Mouse (Mus musculus): ENCODE data around the gene Chn2. TPM values are rescaled to one million over a fixed set of nuclear protein-coding genes. Genes with fewer than 3 reads are reported as not detected.

Chn2 gene
- total RNA-seq, 1 experiment from 2014 or later: 15.8 TPM

DNA sequence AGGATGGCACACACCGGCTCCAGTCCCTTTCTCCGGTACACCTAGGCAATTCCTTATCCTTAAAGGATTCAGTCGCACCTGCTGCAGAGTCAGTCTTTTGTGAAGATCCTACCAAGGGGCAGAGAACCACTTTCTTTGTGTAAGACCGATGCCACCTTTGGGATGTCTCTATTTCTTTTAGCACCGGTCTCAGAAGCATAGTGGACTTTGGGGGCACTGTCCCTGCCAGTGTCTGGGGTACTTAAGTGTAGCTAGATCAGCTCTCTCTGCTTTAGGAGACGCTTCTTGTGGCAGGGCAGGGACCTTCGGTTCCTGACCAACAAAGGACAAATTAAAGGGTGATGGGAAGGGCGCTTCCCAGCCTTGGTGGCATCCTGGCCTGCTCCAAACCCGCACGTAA is 488 bp upstream of the Chn2 start:
- ATAC-seq (replicated peaks in 1 of 2; ENCODE audit: insufficient read depth in 1 of 2, low FRiP score in 2 of 2, low TSS enrichment in 1 of 2, low read depth in 1 of 2, poor library complexity in 2 of 2, severe bottlenecking in 2 of 2): no peak

DNA sequence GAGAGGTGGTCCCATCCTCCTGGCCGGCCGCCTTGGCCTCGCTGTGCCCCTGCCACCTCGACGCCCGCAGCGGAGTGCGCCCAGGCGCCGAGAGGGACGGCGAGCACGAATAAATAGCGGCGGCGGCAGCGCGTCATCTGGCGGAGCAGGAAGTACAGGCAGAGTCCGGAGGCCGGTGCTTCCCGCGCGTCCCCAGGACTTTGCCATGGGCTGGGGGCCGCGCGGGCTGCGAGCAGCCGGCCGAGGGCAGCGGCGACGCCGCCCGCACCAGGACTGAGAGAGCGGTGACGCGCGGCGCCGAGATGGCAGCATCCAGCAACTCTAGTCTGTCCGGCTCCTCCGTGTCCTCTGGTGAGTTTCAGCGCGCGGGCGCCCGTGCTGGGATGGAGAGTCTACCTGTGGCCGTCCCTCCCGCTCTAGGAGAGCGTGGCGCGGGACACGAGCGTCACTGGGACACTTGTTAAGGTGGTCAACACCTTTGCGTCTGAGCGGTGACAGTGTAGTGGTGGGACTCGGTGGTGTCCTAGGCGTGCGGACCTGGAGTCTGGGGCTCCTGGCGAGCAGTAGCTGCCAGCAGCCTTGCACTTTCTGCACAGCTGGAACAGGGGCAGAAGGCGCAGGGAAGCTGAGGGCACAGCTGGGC is 572 bp downstream of the Chn2 start:
- peak; percentile 63 to 70 for ATAC-seq (replicated peaks in 1 of 2; ENCODE audit: insufficient read depth in 1 of 2, low FRiP score in 2 of 2, low TSS enrichment in 1 of 2, low read depth in 1 of 2, poor library complexity in 2 of 2, severe bottlenecking in 2 of 2)

DNA sequence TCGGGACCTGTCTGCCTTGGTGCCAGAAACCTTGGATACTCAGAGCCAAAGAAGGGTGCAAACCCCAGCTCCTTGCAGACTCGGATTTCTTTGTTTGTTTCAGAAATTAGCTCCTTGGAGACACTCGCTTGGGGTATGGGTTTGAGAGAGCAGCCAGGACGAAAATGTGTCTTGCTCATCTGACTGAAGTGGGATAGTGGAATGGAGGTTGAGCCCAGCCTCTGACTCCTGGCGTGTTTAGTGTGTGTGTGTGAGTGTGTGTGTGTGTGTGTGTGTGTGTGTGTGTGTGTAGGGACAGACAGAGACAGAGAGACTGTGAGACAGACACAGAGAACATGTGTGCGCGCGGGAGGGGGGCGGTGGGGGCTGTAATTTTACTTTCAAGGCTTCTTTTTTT is 1.1 kb downstream of the Chn2 start:
- 0 out of 4 replicates have a peak, but pooled peaks of 1 of the 2 experiments have one; percentile 6 for ATAC-seq (replicated peaks in 1 of 2; ENCODE audit: insufficient read depth in 1 of 2, low FRiP score in 2 of 2, low TSS enrichment in 1 of 2, low read depth in 1 of 2, poor library complexity in 2 of 2, severe bottlenecking in 2 of 2)

DNA sequence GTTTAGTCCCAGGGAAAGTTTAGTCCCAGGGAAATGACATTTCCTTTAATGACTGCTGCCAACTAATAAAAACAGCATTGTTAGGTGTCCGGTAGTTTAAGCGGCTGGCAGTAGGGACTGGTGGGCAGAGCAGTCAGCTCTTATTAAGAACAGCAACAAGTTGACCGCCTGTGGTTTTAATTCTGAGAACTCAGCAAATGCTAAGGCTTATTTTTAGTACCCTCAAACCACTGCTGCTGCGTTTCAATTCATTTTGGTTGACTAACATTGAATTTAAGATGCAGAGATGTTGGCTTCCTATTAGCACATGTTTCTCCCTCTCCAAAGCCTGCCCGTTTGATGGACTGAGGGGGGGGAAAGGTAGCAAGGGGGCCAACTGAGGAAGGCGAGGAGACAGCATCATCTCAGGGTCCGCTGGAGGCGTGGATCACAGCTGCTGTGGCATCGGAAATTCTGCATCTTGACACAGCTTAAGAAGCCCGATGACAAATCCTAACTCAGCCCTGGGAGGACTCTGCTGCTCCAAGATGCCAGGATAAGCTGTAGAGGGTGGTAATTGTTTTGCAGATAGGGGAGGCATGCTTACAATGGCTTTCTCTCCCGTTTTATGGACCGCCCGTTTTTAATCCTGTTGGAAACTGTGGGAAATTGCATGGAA is 2.2 kb downstream of the Chn2 start:
- no peak for ATAC-seq (replicated peaks in 1 of 2; ENCODE audit: insufficient read depth in 1 of 2, low FRiP score in 2 of 2, low TSS enrichment in 1 of 2, low read depth in 1 of 2, poor library complexity in 2 of 2, severe bottlenecking in 2 of 2)

DNA sequence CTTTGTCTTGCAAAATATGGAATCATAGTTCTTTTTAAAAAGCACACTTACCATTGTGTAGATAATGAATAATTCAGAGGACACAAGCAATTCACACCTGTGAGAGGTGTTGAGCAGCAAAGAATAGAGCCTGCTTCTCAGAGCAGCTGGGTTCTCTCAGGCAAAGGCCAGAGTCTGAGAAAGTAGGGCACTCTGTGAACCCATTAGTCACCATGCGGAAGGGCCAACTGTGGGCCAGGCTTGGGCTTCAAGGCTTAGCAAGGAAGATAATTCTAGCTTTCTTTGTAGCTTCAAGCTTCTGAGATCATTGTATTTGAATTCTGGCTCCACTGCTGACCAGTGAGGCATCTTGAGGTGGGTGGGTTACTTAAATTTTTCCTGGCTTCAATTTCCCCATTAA is 2.8 kb downstream of the Chn2 start:
- ATAC-seq (replicated peaks in 1 of 2; ENCODE audit: insufficient read depth in 1 of 2, low FRiP score in 2 of 2, low TSS enrichment in 1 of 2, low read depth in 1 of 2, poor library complexity in 2 of 2, severe bottlenecking in 2 of 2): no peak

DNA sequence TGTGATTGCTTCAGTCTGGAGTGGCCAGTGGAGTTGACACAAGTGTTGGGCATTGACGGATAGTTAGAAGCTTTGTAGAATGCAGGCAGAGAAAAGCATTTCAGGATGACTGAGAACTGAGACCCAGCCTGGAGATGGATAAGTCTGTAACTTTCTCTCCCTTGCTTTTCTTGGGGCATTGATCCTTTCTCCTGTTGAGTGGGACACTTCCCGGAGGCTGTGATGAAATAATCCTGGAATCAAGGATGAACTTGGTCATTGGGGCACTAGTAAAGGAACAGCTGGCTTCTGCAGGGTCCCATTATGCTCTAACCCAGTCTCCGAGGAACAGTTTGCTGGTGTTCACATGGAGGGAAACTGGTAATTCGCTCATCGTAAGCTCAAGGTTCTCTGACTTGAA is 4.2 kb downstream of the Chn2 start:
- no peak for ATAC-seq (replicated peaks in 1 of 2; ENCODE audit: insufficient read depth in 1 of 2, low FRiP score in 2 of 2, low TSS enrichment in 1 of 2, low read depth in 1 of 2, poor library complexity in 2 of 2, severe bottlenecking in 2 of 2)

DNA sequence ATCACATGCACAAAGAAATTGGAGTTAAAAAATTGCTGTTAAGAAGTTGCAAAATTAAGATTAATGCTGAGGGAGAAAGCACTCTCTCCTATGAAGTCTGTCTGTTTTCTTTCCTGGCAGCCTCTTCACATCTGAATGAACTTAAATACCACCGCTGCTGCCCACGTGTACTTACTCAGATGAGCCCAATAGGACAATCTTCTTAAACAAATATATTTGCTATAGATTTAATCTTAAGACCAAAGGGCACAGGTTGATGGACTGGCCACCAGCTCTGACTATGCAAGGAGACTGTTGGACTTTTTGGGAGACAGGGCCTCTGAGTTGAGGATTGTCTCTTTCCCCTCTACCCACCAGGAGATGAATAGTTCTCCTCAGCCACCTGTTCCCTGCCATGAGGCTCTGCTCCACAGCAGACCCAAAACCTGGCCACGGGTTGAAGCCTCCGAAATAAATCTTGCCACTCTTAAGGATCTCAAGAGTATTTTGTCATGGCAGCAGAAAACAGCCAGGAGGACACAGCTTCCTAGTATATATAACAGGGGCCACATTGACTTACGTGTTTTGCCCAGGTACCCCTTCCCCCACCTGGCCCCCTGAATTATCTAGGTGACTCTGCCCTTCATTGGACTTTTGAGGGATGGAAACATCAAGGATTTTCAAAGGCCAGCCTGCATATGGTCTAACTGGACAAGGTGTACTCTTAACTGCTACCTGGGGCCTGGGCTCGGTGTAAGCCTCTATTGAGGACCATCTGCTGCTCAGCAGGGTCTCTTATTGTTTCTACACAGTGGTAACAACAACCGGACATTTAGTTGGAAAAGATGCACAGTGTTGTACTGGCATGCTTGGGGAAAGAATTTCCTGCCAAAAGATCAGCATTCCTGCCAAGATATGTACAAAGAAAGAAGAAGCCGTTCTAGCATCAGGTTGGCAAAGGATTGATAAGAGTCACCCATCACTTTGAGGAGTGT is 6.7 kb downstream of the Chn2 start:
- ATAC-seq (replicated peaks in 1 of 2; ENCODE audit: insufficient read depth in 1 of 2, low FRiP score in 2 of 2, low TSS enrichment in 1 of 2, low read depth in 1 of 2, poor library complexity in 2 of 2, severe bottlenecking in 2 of 2): no peak

DNA sequence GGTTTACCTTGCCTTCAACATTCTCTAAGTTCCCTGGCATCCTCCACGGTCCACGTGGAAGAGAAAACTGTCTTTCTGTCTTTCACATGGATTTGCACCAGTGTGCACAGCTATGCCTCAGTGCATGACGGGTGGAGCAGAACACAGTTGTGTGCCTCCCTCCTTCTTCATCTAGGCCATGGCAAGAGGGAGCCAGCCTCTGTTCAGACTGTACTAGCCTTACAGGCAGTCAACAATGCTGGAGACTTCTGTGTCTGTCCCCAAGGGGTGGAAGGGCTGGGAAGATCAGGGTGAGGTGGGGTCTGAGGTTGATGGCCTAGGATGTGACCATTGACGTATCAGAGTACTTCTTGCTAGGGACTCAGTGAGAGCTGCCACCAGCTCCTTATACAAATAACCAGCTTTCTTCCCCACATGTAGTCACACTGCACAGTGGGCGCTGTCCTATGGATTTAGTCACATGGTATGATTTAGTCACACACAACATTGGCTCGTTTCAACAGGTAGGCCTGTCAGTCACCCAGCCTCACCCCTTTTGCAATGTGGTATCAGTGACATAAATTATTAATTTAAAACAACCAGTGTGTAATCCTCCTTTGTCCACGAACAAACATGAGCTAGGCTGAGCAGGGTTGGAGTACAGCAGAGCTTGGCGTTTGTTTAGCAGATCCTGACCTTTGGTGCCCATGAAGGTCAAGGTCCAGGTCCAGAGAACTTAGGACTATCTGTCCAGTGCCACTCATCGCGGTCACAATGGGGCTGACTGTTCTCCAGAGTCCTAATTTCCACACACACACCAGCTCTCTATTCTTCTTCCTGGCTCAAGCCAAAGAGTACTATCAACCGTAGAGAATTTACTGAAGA is 7.8 kb downstream of the Chn2 start:
- no peak for ATAC-seq (replicated peaks in 1 of 2; ENCODE audit: insufficient read depth in 1 of 2, low FRiP score in 2 of 2, low TSS enrichment in 1 of 2, low read depth in 1 of 2, poor library complexity in 2 of 2, severe bottlenecking in 2 of 2)

DNA sequence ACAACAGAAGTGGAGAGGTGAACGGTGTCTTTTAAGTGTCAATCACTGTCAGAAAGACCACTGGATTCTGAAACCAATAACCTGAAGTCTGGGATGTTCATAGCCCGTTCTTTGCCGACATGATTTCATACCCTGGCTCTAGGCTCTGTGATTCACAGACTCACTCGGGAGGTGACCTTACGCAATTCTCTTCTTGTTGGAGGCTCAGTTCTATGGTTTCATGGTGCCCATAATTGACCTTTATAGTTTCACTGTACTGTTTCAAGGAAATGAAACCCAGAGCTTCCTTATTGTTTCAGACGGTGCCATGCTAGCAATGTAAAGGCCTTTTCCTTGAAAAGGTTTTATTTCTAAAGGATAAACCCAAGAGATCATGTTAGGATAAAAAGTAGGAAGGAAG is 9.4 kb downstream of the Chn2 start:
- ATAC-seq (replicated peaks in 1 of 2; ENCODE audit: insufficient read depth in 1 of 2, low FRiP score in 2 of 2, low TSS enrichment in 1 of 2, low read depth in 1 of 2, poor library complexity in 2 of 2, severe bottlenecking in 2 of 2): no peak

DNA sequence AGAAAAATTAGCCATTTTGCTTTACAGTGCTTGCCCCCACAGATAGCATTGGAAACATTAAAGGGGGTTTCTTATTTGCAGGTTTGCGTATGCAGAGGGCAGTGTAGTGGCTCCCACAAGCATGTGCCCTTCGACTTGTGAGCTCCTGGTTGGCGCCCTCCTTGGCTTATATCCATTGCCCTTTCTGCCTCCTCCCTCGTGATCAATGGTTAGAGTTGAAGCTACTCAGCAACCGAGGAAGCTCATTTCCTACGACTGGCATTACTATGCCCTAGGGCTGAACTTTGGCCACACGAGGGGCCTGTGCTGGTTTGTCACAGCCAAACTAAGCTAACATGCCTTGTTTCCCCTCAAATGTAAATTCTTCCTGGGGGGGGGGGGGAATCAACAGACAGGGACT is 11.8 kb downstream of the Chn2 start:
- no peak for ATAC-seq (replicated peaks in 1 of 2; ENCODE audit: insufficient read depth in 1 of 2, low FRiP score in 2 of 2, low TSS enrichment in 1 of 2, low read depth in 1 of 2, poor library complexity in 2 of 2, severe bottlenecking in 2 of 2)

DNA sequence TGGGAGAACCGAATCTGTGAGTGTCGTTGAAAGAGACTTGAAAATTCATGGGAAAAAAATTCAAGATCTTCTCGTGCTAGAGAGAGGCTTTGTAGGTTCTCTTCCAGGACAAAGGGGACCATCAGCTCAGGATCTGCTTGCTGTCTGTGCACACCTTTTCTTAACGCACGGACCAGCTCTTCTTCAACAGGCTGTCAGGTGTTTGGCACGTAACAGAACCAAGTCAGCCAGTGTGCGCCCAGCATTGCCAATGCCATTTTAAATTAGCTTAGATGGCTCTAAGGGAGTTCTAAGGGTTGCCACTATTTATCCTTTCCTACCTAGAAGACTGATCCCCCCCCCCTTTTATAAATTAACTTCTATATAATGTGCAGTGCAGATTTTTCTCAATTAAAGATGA is 12.8 kb downstream of the Chn2 start:
- no peak for ATAC-seq (replicated peaks in 1 of 2; ENCODE audit: insufficient read depth in 1 of 2, low FRiP score in 2 of 2, low TSS enrichment in 1 of 2, low read depth in 1 of 2, poor library complexity in 2 of 2, severe bottlenecking in 2 of 2)

DNA sequence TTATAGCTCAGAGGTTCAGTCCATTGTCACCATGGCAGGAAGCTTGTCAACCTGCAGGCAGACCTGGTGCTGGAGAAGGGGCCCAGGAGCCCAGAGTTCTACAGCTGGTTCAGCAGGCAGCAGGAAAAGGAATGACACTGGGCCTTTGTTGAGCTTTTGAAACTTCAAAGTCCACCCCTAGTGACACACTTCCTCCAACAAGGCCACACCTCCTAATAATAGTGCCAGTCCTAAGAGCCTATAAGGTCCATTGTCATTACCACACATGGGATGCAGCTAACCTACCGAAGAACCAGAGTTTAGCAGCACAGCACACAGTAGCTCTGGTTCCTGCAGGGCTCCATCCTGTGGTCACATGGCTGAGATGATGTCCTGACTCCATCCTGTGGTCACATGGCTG is 13.3 kb downstream of the Chn2 start:
- no peak for ATAC-seq (replicated peaks in 1 of 2; ENCODE audit: insufficient read depth in 1 of 2, low FRiP score in 2 of 2, low TSS enrichment in 1 of 2, low read depth in 1 of 2, poor library complexity in 2 of 2, severe bottlenecking in 2 of 2)

DNA sequence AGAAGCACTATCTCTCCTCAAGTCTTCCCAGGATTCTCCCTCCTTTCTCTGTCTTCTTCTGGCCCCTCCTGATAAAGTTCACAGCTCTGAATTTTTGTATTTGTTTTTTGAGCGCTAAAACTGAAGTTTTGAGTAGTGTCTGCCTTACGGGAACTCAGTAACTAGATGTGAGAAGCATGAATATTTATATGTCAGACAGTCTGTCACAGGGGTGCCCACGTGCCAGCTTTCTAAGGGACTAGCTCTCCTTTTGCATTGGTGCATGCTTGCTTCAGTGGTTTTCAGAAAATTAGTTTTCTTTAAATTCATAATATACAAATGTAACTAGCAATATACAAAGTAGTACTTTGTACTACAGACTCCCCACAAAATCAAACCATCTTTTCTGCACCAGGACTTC is 14.0 kb downstream of the Chn2 start:
- ATAC-seq (replicated peaks in 1 of 2; ENCODE audit: insufficient read depth in 1 of 2, low FRiP score in 2 of 2, low TSS enrichment in 1 of 2, low read depth in 1 of 2, poor library complexity in 2 of 2, severe bottlenecking in 2 of 2): no peak

DNA sequence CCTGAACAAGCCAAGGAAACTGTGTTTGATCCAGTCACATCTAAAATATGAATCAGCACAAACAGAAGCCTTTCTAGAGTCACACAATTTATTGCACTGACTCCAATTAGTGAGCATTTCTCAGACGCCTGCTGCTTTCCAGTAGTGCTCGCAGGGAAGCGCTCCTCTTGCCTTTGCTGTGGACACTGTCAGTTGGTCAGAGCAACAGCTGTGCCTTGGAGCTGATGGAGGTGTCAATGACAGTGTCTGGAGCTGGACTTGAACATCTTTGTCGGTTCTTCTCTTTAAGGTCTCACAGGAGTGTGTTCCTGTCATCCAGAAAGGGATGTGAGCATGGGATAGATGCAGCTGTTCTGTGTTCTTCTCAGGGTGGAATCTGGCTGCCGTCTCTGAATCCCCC is 16.0 kb downstream of the Chn2 start:
- no peak for ATAC-seq (replicated peaks in 1 of 2; ENCODE audit: insufficient read depth in 1 of 2, low FRiP score in 2 of 2, low TSS enrichment in 1 of 2, low read depth in 1 of 2, poor library complexity in 2 of 2, severe bottlenecking in 2 of 2)

DNA sequence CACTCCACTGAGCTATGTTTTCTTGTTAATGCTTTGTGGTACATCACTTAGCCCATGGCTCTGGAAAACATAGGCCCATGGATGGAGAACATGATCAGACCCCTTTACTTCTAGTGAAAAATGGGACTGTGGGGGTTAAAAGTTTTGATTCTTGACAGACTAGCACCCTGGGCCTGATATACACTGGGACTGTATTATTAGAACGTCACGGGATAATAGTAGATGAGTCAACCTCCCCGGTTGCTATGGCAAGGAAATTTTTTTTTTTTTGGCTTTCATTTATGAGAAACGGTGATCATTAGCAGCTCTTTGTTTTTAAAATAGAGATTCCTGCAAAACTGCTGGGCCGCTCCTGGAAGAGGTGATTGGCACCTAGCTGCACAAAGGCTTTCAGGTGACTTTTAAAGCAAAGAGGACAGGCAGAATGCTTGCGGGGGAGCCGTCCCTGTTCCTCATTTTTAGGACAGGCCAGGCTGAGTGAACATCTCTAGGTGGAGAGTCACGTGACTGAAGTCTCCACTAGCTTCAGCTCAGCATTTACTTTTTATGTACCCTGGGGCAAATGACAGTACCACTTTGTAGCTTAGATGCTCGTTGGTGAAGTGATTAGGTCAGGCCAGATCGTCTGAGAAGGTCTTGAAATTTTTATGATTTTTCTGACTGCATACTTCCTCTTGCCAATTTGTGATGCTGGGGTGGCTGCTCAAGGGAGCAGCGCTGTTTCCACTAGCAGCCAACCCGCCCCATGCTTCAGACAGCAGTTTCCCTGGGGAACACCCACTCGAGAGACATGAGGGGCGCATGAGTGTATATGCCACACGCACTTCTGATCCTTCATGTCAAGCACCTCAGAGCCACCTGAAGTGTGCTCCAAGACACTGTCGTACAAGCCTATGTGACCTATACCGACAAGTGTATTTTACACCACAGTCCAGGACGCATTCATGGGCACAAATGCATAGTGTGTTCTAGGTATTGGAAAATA is 17.5 kb downstream of the Chn2 start:
- ATAC-seq (replicated peaks in 1 of 2; ENCODE audit: insufficient read depth in 1 of 2, low FRiP score in 2 of 2, low TSS enrichment in 1 of 2, low read depth in 1 of 2, poor library complexity in 2 of 2, severe bottlenecking in 2 of 2): 0 out of 4 replicates have a peak, but pooled peaks of 1 of the 2 experiments have one; percentile 12

DNA sequence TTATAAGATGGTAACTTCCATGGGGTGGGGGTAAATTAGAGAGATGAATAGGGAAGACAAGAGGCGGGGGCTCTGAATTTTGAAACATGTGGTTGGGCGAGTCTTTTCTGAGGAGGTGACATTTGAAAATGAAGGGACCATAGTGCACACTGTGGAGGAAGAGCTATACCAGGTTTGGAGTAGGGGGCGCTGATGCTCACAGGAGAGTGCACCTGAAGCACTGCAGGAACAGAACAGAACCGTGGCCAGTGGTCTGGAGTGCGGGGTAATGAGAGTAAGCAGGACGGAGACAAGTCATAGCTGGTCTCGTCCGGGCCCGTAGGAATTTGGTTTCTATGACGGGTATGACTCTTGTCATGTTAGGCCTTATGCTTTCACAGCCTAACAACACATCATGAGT is 18.3 kb downstream of the Chn2 start:
- no peak for ATAC-seq (replicated peaks in 1 of 2; ENCODE audit: insufficient read depth in 1 of 2, low FRiP score in 2 of 2, low TSS enrichment in 1 of 2, low read depth in 1 of 2, poor library complexity in 2 of 2, severe bottlenecking in 2 of 2)

All from hematopoietic stem cell, adult 5-6 weeks (primary cell).